Mouse (Mus musculus) cerebral cortex, adult 2 months (tissue): ENCODE data around the gene Gstp2.

Source experiments
- WGBS: fragments of 180-500 bp; shearing (Covaris S2); methylation state at CpG from one replicate; pipeline ENCODE4 v1.1.7; 2018; 5-methylcytosine and 5-hydroxymethylcytosine counted together

The Gstp2 gene

GRCm38 (mm10) chr19:4047859-4048258, 2.0 kb upstream of the Gstp2 start:
- 12% methylated on average over 4 of the region's 4 CpGs for whole genome bisulfite sequencing

DNA sequence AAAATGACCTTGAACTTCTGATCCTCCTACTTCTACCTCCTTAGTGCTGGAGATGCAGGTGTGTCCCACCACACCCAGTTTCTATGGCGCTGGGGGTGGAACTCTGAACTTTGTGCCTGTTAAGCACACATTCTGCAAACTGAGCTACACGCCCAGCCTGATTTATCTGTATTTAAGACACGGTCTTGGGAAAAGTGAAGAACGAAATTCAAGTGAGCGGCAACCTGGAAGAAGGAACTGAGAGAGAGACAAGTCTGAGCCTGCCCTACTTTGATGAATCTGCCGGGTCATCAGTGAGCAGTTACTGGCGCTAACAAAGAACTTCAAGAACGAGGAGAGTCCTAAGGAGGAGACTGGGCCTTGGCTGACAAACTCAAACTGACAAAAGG, 1.0 kb upstream of the Gstp2 start:
- 89% methylated on average over 8 of the region's 8 CpGs for WGBS

GRCm38 (mm10) chr19:4044109-4044508, 1.7 kb downstream of the Gstp2 start:
- 90% methylated on average over 5 of the region's 5 CpGs for WGBS

DNA sequence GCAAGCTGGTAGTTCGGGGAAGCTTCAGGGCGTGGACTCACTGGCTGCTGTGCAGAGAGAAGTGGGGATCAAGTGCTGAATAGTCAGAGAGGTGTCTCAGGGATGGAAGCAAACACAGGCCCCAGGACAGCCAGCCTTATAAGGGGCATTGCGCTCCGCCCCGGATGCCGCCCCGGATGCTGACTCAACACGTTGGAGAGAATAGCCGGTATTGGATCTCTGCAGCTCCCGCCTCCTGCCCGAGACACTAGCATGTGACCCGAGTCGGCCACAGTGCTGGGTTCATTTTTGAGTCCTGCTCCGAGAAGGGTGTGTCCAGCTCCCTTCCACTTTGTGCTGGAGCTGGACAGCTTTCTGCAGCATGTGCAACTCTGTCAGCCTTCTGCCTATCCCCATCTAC, 3.7 kb downstream of the Gstp2 start:
- 77% methylated on average over 14 of the region's 14 CpGs for WGBS

GRCm38 (mm10) chr19:4041500-4041899, 4.3 kb downstream of the Gstp2 start:
- WGBS: 91% methylated on average over 3 of the region's 4 CpGs

GRCm38 (mm10) chr19:4040941-4041340, 4.9 kb downstream of the Gstp2 start:
- 93% methylated on average over 5 of the region's 5 CpGs for WGBS

- WGBS: under 1% methylated on average over 26 of the region's 26 CpGs
Measured at GRCm38 (mm10) chr19:4037788-4038232, 8.0 kb downstream of the Gstp2 start, which contains the start of gene Gstp1. Gene Gstp1, minus strand, starts transcription at chr19:4037985.

- WGBS: 18% methylated on average over 7 of the region's 8 CpGs
Measured at GRCm38 (mm10) chr19:4037154-4037787, 8.6 kb downstream of the Gstp2 start.

GRCm38 (mm10) chr19:4036327-4037045, 9.3 kb downstream of the Gstp2 start:
- WGBS: 79% methylated on average over 12 of the region's 12 CpGs

GRCm38 (mm10) chr19:4033742-4034141, 12.1 kb downstream of the Gstp2 start:
- 61% methylated on average over 5 of the region's 5 CpGs for WGBS

DNA sequence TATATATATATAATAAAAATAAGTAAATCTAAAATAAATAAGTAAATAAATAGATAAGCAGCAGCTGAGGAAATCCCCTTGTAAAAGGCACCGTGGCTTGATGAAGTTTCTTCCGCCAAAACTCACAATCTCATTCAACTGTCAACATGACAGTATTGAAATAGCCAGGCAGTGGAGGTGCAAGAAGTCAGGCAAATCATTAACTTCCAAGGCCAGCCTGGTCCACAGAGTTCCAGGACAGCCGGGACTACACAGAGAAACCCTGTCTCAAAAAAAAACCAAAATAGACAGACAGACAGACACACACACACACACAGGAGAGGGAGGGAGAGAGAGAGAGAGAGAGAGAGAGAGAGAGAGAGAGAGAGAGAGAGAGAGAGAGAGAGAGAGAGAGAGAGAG, 12.5 kb downstream of the Gstp2 start:
- 82% methylated on average over 3 of the region's 3 CpGs for WGBS

DNA sequence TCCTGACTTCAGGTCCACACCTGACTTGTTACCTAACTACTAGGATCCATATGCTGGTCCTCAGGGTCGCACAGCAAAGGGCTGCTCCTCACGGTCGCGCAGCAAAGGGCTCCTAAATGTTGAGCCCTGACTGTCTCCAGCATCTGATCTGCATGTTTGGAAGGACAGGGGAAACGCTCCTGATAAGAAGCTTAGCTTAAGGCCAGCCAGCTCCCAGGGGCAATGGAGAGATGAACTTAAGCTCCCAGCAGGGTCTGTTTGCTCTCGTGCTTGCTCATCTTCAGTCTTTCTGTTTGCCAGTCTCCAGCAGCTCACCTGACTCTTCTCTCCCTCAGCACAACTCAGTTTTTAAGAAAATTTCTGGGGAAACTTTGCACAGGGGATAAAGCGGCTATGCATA, 13.2 kb downstream of the Gstp2 start:
- WGBS: 79% methylated on average over 7 of the region's 7 CpGs

GRCm38 (mm10) chr19:4023185-4023584, 22.6 kb downstream of the Gstp2 start:
- 81% methylated on average over 7 of the region's 7 CpGs for WGBS

- WGBS: 20% methylated on average over 18 of the region's 18 CpGs
Measured at GRCm38 (mm10) chr19:4018743-4019583, 26.9 kb downstream of the Gstp2 start.

DNA sequence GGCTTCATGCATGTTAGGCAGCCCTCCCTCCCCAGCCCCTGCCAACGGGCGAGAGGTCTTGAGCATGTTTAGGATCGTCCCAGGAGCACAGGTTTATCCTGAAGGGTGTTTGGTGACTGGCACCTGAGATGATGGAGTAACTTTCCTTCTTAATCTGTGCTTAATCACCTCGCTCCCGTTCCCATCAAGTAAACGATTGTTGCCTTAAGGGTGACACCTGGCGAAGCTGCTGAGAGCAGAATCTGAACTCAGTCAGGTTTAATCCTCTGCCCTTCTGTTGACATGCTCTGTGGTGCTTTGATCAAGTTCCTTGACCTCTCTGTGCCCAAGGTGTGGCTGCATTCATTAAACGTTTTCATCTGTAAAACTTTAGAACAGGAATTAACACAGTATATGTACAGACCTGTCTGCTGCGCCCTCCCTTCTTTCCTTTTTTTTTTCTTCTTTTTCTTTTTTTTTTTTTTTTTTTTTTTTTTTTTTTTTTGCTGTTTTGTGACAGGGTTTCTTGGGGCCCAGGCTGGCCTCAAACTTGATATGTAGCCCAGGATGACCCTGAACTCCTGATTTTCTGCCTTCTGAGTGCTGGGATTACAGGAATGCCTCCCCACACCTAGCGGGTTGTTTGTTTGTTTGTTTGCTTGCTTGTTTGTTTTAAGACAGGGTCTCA, 27.8 kb downstream of the Gstp2 start:
- WGBS: 72% methylated on average over 10 of the region's 10 CpGs

GRCm38 (mm10) chr19:4015635-4016034, 30.2 kb downstream of the Gstp2 start:
- 81% methylated on average over 5 of the region's 5 CpGs for WGBS

GRCm38 (mm10) chr19:4013066-4013465, 32.8 kb downstream of the Gstp2 start:
- WGBS: 22% methylated on average over 9 of the region's 9 CpGs

- under 1% methylated on average over 45 of the region's 45 CpGs for WGBS
Measured at GRCm38 (mm10) chr19:4012432-4013022, 33.3 kb downstream of the Gstp2 start, which contains the start of gene Ndufv1. Gene Ndufv1, minus strand, starts transcription at chr19:4012806.

GRCm38 (mm10) chr19:4011086-4011485, 34.7 kb downstream of the Gstp2 start:
- 91% methylated on average over 5 of the region's 5 CpGs for WGBS

GRCm38 (mm10) chr19:4005971-4006370, 39.9 kb downstream of the Gstp2 start:
- 95% methylated on average over 8 of the region's 8 CpGs for WGBS

DNA sequence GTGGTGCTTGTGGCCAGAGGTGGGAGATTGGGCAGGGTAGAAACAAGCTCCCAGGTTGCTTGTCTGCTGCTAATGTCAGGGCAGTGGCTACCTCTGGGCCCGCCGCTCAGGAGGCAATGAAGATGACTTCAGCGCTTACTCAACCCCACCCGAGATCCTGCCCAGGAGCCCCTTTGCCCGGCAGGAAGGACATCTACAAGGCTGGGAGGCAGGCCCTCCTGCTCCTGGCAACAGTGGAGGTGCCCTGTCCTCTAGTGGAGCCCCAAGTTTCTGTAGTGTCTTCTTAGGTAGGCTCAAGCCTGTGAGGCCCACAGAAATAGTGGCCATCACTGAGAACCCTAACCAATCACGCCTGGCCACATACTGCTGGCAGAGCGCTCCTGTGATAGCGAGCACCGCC, 40.7 kb downstream of the Gstp2 start:
- WGBS: 85% methylated on average over 9 of the region's 9 CpGs
